Mouse (Mus musculus): ENCODE measurements at regions not wholly inside any gene's neighbourhood (a gene's known extent, or its start where the extent isn't known, plus 50 kb on each side); places are given as distances from the start of the nearest gene placed in this dataset.

DNA sequence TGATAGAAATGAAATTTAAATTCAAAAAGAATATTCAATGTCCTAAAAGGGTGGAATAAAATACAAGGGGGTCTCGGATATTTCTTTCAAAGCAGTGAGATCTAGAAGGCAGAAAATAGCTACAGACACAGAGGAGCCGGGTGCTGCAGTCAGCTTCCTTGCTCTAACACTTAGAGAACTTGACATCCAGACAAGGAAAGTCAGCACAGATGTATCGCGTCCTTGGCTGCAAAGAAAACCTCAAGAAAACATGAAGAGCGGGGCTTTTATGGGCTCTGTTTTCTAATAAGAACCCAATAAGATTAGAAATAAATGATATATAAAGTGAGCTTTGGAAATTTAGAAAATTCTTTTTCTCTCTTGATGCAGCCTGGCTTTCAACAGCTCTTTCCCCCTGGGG lies 53.1 kb upstream of the Glis3 start:
- Histone ChIP-seq H3K9ac (replicated peaks) (no peak overlapping the region), H3K4me2 (ENCODE audit: low read depth) (no peak overlapping the region), H3K4me1 (replicated peaks; ENCODE audit: control insufficient read depth in 2 of 2, insufficient read depth in 2 of 2, low read length in 1 of 2) (no peaks in the 10 kb centered on the region), H3K27me3 (ENCODE audit: control insufficient read depth, insufficient read depth, low read length) (no peaks in the 10 kb centered on the region), H3K27ac (no peak overlapping the region), H3K36me3 (replicated peaks; ENCODE audit: control insufficient read depth, insufficient read depth, low read depth) (no peaks in the 10 kb centered on the region), H3K9me3 (ENCODE audit: control insufficient read depth, low read length) (no peaks in the 10 kb centered on the region), H3K4me3 (ENCODE audit: insufficient read depth in 1 of 2, low read depth in 2 of 2, low read length in 2 of 2) (no peak overlapping the region)
- WGBS (ENCODE audit: insufficient replicate concordance): 64% methylated on average over 5 of the region's 5 CpGs
- TF ChIP-seq CTCF (IDR thresholded peaks at IDR 0.05; ENCODE audit: low read depth): no peak
- no peak for TF ChIP-seq EP300 (IDR thresholded peaks at IDR 0.05; ENCODE audit: low read depth)
- DNase-seq (ENCODE audit: low read depth in 3 of 3, low spot score in 3 of 3) (no peak), ATAC-seq (ENCODE audit: insufficient read depth) (no peak)

DNA sequence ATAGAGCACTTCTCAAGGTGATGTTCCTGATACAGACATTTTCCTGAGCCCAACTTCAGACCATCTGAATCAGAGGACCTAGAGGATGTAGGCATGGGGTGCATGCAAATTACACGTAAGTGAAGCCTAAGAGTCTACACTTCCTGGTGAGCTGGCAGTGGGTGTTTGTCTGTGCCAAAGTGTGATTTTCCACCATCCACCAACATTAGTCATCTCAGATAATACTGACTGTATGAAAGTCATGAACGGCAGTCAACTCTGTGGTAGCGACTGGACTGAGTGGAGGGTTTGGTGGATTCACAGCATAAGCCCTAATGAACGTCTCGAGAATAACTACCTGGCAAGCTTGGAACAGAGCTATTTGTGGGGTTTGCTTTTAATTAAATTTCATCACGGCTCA lies 53.9 kb upstream of the Glis3 start:
- Histone ChIP-seq H3K9ac (replicated peaks) (no peak overlapping the region), H3K9me3 (ENCODE audit: control insufficient read depth, low read length) (no peaks in the 10 kb centered on the region), H3K36me3 (replicated peaks; ENCODE audit: control insufficient read depth, insufficient read depth, low read depth) (no peaks in the 10 kb centered on the region), H3K27ac (no peak overlapping the region), H3K27me3 (ENCODE audit: control insufficient read depth, insufficient read depth, low read length) (no peaks in the 10 kb centered on the region), H3K4me1 (replicated peaks; ENCODE audit: control insufficient read depth in 2 of 2, insufficient read depth in 2 of 2, low read length in 1 of 2) (no peaks in the 10 kb centered on the region), H3K4me3 (ENCODE audit: insufficient read depth in 1 of 2, low read depth in 2 of 2, low read length in 2 of 2) (no peak overlapping the region), H3K4me2 (ENCODE audit: low read depth) (no peak overlapping the region)
- no peak for DNase-seq (ENCODE audit: low read depth in 3 of 3, low spot score in 3 of 3)
- TF ChIP-seq EP300 (IDR thresholded peaks at IDR 0.05; ENCODE audit: low read depth): no peak
- no peak for TF ChIP-seq CTCF (IDR thresholded peaks at IDR 0.05; ENCODE audit: low read depth)
- no peak for ATAC-seq (ENCODE audit: insufficient read depth)
- WGBS (ENCODE audit: insufficient replicate concordance): 70% methylated on average over 6 of the region's 6 CpGs

DNA sequence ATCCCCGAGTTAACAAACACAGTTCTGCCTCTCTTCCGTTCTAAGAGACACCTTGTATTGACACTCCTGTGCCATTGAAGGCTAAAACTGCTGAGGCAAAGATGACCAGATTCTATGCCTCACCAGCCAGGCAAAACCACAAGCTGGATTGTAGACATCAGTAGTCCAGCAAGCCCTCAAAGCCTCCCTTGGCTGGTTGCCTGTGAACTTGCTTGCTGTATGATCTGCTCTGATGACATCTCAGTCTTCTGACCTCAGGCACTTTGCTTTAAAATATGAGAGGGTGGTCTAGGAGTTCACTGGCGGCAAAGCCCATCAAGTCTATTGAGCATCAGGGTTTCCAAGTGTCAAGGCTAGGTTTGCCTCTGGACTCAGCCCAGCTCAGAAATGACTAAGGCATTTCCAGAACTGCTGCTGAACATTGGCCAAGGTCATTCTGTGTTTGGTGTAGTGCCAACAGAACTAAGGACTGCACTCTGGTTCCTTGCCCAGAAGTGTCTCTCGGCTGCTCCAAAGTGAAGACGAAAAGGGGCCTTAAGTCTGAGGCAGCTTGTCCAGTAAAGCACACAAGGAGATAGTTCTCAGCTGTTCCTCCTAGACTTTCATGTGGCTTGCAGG lies 63.4 kb upstream of the Glis3 start:
- Histone ChIP-seq H3K9me3 (ENCODE audit: control insufficient read depth, low read length) (no peaks in the 10 kb centered on the region), H3K4me1 (replicated peaks; ENCODE audit: control insufficient read depth in 2 of 2, insufficient read depth in 2 of 2, low read length in 1 of 2) (no peaks in the 10 kb centered on the region), H3K9ac (replicated peaks) (no peak overlapping the region), H3K27me3 (ENCODE audit: control insufficient read depth, insufficient read depth, low read length) (no peaks in the 10 kb centered on the region), H3K4me2 (ENCODE audit: low read depth) (no peak overlapping the region), H3K36me3 (replicated peaks; ENCODE audit: control insufficient read depth, insufficient read depth, low read depth) (no peaks in the 10 kb centered on the region), H3K4me3 (ENCODE audit: insufficient read depth in 1 of 2, low read depth in 2 of 2, low read length in 2 of 2) (no peak overlapping the region), H3K27ac (no peak overlapping the region)
- TF ChIP-seq CTCF (IDR thresholded peaks at IDR 0.05; ENCODE audit: low read depth): no peak
- no peak for ATAC-seq (ENCODE audit: insufficient read depth)
- no peak for DNase-seq (ENCODE audit: low read depth in 3 of 3, low spot score in 3 of 3)
- WGBS (ENCODE audit: insufficient replicate concordance): 58% methylated on average over 5 of the region's 5 CpGs

DNA sequence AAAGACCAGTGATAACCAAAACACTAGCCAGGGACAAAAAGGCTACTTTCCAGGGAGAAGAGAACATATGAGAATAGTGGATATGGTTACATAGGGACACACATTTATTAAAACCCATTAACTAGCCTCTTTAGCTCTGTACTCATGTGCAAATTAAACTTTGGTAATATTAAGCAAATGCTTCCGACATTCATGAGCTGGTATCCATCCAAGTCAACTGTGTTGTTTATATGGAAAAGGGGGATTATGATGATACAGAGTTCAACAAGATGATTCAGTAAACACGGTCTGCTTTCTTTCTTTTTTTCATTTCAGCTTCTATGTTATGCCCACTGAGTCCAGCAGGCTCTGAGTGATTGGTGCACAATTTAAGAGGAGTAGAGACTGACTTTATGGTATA lies 65.2 kb upstream of the Glis3 start:
- Histone ChIP-seq H3K27me3 (ENCODE audit: control insufficient read depth, insufficient read depth, low read length) (no peaks in the 10 kb centered on the region), H3K27ac (no peak overlapping the region), H3K4me3 (ENCODE audit: insufficient read depth in 1 of 2, low read depth in 2 of 2, low read length in 2 of 2) (no peak overlapping the region), H3K4me1 (replicated peaks; ENCODE audit: control insufficient read depth in 2 of 2, insufficient read depth in 2 of 2, low read length in 1 of 2) (no peaks in the 10 kb centered on the region), H3K9ac (replicated peaks) (no peak overlapping the region), H3K9me3 (ENCODE audit: control insufficient read depth, low read length) (no peaks in the 10 kb centered on the region), H3K36me3 (replicated peaks; ENCODE audit: control insufficient read depth, insufficient read depth, low read depth) (no peaks in the 10 kb centered on the region), H3K4me2 (ENCODE audit: low read depth) (no peak overlapping the region)
- ATAC-seq (ENCODE audit: insufficient read depth) (no peak), DNase-seq (ENCODE audit: low read depth in 3 of 3, low spot score in 3 of 3) (no peak)
- TF ChIP-seq CTCF (IDR thresholded peaks at IDR 0.05; ENCODE audit: low read depth): no peak
- TF ChIP-seq EP300 (IDR thresholded peaks at IDR 0.05; ENCODE audit: low read depth): no peak
- 62% methylated on average over 2 of the region's 2 CpGs for WGBS (ENCODE audit: insufficient replicate concordance)

DNA sequence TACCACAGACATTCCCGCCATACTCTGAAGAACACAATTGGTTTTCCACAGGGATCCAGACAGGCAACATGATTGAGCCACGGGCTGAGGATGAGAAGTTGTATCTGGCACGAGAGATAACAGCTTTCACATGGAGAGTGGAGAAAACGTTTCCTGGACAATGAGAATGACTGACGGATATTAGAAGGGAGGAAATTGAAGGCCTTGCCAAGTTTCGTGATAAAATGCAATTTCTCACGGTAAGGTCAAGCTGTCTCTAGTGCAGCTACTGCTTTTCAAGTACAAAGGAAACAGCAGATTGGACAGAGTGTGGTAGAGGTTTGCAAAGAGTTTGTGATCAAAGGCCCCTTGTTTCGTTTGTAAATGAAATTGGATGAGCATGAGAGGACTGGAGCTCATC lies 65.7 kb upstream of the Glis3 start:
- H3K9me3 ChIP-seq (ENCODE audit: control insufficient read depth, low read length): no peaks in the 10 kb centered on the region
- ATAC-seq (ENCODE audit: insufficient read depth): no peak
- H3K36me3 ChIP-seq (replicated peaks; ENCODE audit: control insufficient read depth, insufficient read depth, low read depth): no peaks in the 10 kb centered on the region
- no peak overlapping the region for H3K9ac ChIP-seq (replicated peaks)
- TF ChIP-seq CTCF (IDR thresholded peaks at IDR 0.05; ENCODE audit: low read depth): no peak
- TF ChIP-seq EP300 (IDR thresholded peaks at IDR 0.05; ENCODE audit: low read depth): no peak
- no peak overlapping the region for H3K27ac ChIP-seq
- no peak overlapping the region for H3K4me2 ChIP-seq (ENCODE audit: low read depth)
- H3K27me3 ChIP-seq (ENCODE audit: control insufficient read depth, insufficient read depth, low read length): no peaks in the 10 kb centered on the region
- no peak for DNase-seq (ENCODE audit: low read depth in 3 of 3, low spot score in 3 of 3)
- no peaks in the 10 kb centered on the region for H3K4me1 ChIP-seq (replicated peaks; ENCODE audit: control insufficient read depth in 2 of 2, insufficient read depth in 2 of 2, low read length in 1 of 2)
- WGBS (ENCODE audit: insufficient replicate concordance): 24% methylated on average over 8 of the region's 8 CpGs
- no peak overlapping the region for H3K4me3 ChIP-seq (ENCODE audit: insufficient read depth in 1 of 2, low read depth in 2 of 2, low read length in 2 of 2)

All from liver, embryonic 14.5 days (tissue).